Mouse (Mus musculus) olfactory bulb, adult 2 months (tissue): ENCODE measurements around the gene Parp1.

Experiments used
- CTCF ChIP-seq: fragments of 200-500 bp; IDR thresholded peaks from 2 replicates; pipeline ENCODE4 v1.5.1; 2012; ENCODE audit warnings: low read depth, mild to moderate bottlenecking, low read length, moderate library complexity; ENCODE audit not compliant: insufficient read depth
- POLR2A ChIP-seq: fragments of 200-500 bp; IDR thresholded peaks from 2 replicates; pipeline ENCODE4 v1.6.1; 2012; ENCODE audit warnings: mild to moderate bottlenecking, low read depth, low read length, moderate library complexity; ENCODE audit not compliant: insufficient read depth

- no peak for TF ChIP-seq CTCF
- no peak for TF ChIP-seq POLR2A
Measured at GRCm38 (mm10) chr1:180546798-180547750, 21.6 kb upstream of the Parp1 start.
